Mouse (Mus musculus) mouse embryonic stem cell (cell line): ENCODE results near the gene Sbk1.

Experiments
- in situ Hi-C, 2 experiments: fragments of 300-500 bp; cut with MboI; formaldehyde crosslinking; loops; 1 replicate in 1 of 2; 3 replicates in 1 of 2; pipeline ENCODE4 v1.14.3; 2019 to 2020; ENCODE audit warnings: low sequenced_read_pairs in 2 of 2, low pct_unique_long_range_greater_than_20kb in 1 of 2, mixed read lengths in 1 of 2; ENCODE audit not compliant: unreplicated experiment in 1 of 2

Gene Sbk1

DNA sequence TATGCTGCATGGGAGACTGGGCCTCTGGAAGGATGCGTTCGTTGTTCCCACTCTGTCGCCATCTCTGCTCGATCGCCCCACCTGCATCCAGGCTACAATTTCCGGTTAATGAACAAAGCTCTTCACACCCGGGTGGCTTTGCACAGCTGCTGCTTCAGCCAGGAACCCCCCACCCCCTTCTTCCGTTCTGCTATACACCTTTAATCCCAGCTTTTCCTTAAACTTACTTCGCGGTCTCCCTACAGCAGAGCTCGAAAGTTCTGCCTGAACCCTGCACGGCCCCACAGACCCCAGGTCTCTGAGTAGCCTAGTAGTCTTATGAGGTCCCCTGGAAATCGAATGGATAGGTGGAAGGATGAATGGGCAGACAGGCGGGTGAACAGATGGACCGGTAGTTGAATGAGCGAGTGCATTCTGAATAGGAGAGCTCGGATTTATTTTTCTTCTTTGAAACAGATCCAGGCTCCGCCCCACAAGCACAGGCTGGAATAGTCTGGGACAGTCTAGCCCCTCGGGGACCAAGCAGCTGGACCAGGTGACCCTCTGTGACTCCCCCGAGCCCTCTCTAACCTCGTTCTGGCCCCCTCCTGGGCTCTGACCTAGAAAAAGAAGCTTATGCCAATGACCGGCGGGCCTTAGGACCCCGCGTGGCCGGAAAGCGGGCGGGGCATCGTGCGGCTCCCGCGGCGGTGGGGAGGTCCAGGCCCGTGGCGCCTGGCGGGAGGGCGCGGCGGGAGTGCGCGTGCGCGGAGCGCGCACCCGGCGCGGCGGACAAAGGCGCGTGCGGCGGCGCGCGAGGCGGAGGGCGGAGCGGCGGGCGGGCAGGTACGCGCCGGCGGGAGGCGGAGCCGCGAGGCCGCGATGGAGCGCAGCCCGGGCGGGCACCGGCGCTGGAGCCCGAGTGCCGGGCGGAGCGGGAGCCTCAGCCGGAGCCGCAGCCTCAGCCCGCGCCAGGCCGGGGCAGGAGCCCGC lies at the start of gene Sbk1:
TSS of gene Sbk1 (plus strand) at position 908 of the 972 bp plus-strand sequence.
- in situ Hi-C loops = no loop called here

DNA sequence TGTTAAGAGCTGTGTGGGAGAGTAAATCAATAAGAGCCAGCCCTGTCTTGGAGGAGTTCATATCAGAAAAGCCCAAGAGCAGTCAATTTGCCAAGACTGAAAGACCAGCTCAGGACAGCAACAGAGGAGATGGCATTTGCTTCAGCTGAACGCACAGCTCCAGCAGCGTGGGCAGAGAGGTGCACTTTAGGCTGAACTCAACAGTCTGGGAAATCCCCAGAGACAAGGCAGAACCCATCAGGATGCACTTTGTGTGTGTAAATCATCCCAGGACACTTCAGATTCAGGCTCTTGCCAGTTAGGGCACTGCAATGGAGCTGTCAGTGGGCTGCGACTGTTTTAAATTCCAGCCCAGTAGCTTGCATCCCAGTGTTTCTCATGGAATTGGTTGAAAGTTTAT lies 49.7 kb upstream of the Sbk1 start:
- in situ Hi-C loops = no loop called here

DNA sequence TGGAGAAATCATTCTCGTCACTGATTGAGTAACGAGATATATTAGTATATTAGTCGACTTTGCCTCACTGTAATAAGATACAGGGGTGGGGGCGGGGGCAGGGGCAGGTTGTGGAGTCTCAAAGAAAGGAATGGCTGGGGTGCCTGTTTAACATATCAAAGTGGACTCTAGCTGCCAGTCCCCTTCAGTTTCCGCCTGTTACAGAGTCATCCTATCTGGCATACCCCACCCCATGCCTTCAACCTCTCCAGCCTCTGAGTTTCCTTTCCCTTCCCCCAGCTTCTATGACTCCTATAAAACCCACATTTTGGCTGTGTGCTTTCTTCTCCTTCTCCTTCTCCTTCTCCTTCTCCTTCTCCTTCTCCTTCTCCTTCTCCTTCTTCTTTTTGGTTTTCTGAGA lies 46.3 kb upstream of the Sbk1 start:
- in situ Hi-C loops = no loop called here

DNA sequence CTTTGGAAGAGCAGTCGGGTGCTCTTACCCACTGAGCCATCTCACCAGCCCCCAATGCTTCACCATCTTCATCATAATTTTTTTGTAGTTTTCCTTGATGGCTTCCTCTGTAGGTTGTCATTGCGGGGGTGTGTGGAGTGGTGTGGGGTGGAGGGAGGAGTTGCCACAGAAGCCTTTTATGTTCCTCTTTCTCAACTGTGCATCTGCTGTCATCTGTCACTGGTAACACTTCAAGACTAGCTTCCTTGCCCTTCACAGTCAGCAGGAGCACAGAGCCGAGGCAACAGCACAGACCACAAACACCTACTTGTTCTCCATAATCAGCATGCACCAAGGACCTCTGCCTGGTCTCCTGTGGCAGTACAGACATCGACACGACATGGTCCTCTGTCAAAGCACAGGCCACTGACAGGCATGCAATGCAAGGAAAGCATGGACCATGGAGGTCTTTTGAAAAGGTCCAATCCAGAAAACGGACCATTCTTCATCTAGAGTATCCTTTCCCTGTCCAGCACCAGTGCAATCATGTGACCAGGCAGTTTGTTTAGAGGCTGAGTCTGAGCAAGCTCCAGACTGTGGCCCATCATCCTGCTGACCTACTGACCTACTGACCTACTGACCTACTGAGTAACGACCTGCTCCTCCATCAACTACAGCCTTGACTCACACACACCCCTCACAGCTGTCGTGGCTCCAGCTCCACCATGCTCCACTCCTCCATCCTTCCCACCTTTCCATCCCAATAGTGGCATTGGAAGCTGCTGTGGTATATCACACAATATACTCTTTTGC lies 41.9 kb upstream of the Sbk1 start:
- in situ Hi-C loops = no loop called here

DNA sequence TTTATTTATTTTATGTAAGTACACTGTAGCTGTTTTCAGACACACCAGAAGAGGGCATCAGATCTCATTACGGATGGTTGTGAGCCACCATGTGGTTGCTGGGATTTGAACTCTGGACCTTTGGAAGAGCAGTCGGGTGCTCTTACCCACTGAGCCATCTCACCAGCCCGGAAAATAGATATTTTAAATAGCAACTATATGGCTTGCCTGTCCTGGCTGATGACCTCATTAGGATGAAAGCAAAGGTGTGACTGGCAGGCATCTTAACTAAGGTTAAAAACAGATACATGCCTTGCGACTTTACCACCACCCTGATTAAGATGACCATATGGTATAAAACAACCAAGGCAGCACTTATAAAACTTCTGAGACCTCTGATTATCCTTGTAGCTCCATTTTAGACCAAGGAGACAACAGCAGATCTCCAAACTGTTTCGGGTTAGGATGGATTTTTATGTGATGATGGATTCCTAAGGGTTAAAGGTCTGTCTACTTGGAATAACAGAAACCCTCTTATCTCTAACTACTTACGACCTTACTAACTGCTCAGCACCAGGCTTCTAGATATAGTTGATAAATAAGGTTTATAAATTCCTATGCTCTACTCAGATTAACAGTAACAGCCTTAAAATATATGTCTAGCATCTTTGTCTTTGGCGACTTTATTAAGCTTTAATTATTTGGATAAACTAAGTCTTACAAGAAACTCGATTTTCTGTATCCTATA lies 39.9 kb upstream of the Sbk1 start:
- in situ Hi-C loops = no loop called here

DNA sequence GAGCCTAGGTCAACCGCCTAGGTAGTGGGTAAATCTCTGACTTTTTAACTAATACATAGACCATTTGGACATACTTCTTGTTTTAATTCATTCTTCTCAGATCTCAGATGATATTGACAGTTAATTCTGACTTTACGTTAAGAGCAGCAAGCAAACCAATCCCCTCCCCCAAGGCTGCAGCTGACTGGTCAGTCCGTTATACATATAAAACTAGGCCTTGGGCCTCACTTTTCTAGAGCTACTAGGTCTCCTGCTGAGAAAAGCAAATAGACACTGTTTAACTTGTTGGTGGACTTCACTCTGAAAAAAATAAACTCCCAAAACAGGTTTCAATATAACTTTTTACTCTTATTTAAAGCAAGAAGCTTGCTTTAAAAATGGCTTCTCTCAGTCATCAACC lies 37.8 kb upstream of the Sbk1 start:
- in situ Hi-C loops = no loop called here

DNA sequence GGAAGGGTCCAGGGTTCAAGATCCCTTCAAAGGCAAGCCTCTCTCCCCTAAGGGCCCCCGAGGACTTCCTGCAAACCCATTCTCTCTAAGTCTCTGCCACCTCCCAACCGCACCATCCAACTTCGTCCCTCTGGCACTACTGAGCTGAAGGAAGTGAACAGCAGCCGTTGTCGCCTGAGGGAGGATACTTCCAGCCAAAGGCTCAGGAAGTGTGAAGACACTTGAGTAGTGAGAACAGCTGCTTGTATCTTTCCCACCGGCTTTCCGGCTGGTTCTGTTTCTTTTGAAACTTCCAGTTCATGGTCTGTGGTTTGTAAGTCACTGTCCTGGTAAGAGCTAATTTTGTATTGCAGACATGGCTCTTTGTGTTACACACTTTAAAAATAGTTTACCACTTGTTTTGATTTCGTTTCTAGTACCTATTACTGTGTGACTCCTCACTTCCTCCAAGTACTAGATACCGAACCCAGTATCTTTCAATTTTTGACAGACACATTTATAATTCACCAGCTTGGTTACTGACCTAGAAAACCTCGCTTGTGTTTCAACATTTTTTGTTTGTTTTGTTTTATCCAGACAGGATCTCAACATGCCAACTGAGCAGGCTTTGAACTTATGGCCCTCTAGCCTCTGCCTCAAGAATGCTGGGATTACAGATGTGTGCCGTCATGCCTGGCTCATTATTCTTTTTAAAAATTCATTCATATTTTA lies 36.2 kb upstream of the Sbk1 start:
- in situ Hi-C loops = no loop called here

DNA sequence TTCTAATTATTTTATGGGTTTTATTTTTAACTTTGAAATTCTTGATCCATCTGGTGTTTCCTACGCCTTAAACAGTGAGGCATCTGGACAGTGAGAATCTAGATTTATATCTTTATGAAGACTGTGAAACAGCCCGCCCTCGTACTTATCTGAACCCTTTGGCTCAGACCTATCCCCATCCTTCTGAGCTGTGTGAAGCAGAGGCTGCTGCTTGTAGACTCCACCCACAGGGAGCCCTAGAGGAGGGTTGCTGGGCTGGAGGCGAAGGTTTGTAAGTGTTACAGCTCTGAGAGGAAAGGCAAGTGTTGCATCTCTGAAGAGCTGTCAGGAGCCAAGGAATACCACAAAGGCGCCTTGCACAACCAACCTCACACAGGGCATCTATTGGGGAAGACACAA lies 35.6 kb upstream of the Sbk1 start:
- in situ Hi-C loops = no loop called here

DNA sequence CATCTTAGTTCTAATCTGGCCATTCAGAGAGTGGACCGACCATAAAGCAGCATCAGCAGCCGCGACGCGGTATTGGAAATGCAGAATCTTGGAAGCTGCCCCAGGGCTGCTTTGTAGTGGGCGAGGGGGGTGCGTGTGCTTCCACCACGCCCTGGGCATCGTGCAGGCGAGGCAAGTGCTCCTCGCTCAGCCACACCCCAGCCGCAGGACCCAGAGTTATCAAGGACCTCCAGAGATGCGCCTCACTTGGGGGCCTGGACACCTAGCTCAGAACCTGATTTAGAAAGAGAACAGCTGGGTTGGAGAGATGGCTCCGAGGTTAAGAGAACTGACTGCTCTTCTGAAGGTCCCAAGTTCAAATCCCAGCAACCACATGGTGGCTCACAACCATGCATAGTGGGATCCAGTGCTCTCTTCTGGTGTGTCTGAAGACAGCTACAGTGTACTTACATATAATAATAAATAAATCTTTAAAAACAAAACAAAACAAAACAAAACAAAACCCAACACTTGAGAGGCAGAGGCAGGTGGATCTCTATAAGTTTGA lies 31.5 kb upstream of the Sbk1 start:
- in situ Hi-C loops = no loop called here

DNA sequence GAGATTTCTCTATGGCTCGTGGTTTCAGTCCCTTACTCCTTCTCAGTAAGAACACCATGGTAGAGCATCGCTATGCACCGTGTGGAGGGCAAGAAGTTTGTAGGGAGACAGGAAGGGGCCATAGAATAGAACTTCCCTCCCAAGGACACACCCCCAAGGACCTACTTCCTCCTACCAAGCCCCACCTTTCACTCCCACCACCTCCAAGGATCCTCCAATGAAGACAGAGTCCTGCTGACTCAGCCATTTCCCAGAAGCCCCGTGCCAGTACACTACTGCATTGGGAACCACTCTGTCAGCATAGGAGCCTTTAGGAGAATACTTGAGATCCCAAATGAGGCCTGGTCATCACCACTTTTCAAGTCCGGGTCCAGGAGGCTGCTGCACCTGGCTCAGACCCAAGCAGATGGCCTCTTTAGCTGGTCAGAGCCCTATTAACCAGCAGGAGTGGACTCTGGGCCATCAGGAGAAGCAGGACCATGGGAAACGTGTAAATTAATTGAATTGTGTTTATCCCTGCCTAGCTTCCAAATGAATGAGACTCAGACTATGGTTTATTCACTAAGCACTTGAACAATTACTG lies 28.2 kb upstream of the Sbk1 start:
- in situ Hi-C loops = no loop called here

DNA sequence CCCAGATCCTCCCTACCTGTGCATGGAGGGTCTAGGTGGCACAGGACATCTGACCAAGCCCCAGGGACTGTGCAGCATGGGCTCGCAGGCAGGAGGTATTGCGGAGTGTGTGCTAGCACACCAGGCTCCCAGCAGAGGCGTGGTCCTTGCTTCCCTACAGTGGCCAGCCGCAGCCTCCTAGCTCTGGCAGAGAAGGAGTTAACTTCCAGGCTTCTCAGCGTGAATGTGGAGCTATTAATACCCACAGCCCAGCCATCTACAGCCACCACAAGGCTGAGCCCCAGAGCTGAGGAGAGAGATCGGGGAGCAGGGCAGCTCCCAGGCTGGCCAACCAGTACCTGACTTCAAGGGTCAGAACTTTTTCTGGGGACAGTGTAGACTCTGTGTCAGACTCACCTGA lies 24.3 kb upstream of the Sbk1 start:
- in situ Hi-C loops = no loop called here

DNA sequence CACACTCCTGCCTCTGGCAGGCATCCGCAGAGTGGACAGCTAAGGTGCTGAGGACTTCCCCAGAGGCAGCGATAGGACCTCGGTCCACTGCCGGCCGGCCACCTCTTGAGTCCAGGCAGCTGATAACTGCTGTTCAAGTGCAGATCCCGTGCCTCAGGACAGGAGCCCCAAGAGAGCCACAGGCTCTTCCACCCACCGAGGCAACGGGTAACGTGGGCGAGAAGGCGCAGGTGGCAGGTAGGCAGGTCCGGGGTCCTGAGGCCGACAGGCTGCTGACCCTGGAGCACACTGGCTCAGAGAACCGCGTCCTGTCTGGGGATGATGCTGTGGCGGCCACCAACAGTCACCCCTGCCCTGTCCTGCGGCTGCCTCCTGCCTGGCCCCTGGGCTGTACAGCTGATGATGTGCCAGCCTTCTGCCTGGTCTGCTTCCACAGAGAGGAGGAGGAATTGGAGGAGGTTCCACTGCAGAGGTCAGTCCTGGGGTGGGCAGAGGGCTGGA lies 23.7 kb upstream of the Sbk1 start:
- in situ Hi-C loops = no loop called here

DNA sequence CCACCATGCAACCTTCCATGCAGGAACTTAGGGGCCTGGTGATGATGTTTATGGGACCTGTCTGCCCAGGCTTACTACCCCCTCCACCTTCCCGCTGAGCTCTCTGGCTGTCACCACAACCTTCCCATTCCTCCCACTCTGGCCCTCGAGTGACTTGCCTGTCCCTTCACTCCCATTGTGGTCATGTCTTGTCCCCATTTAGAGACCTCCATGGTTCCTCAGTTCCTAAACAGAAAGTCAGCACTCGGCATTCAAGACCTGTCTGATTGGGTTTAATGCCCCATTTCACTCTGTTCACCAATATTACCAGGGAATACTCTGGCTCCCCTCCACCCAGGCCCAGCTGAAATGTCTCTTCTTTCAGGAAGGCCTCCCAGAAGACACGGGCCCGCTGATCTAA lies 23.3 kb upstream of the Sbk1 start:
- in situ Hi-C loops = no loop called here

DNA sequence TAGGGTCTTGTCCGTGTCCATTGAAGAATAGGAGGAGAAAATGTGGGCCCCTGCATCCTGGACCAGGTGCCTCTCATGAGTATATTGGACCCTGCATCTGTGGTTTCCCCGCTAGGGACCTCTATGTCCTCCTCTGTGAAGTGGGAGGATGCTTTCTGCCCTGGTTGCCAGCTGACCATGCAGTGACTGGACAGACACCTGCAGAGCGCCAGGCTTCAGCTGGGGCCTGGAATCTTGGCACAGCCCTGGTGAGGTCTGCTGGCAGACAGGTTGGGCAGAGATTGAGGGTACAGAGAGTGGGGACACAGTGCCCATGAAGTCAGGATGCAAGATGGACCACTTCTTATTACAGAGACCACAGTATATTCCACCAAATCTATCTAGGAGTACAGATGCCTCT lies 22.4 kb upstream of the Sbk1 start:
- in situ Hi-C loops = no loop called here

DNA sequence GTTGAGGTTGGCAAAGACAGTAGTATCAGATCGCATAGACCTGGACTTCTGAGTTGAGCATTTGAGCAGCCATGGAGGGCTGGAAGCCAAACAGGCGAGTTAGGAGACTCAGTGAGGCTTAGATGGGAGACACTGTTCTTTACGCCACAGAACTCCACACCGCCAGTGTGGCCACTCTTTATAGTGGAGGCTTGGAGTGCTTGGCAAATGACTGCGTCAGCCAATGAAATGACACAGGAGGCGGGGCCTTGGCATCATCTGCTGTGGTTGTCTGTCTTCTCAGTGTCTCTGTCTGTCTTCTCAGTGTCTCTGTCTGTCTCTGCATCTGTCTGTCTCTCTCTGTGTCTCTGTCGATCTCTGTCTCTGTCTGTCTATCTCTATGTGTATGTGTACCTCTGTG lies 21.9 kb upstream of the Sbk1 start:
- in situ Hi-C loops = no loop called here

DNA sequence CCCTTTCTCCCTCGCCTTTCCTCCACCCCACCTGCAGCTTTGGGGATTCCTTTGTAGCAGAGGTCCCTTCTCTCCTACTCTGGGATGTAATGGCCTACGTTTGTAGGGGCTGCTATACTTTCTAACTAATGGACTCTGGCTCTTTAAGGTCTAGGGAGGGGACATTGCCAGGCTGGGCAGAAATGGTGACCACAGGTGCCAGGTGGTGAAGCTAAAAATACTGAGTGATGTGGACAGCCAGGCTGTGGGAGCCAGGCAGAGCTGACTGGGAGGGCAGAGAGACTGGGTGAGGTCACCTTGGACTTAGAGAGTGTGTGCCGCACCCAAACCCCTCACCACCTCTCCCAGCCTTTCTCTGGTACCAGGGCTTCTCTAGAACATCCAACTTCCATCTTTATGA lies 20.7 kb upstream of the Sbk1 start:
- in situ Hi-C loops = no loop called here

DNA sequence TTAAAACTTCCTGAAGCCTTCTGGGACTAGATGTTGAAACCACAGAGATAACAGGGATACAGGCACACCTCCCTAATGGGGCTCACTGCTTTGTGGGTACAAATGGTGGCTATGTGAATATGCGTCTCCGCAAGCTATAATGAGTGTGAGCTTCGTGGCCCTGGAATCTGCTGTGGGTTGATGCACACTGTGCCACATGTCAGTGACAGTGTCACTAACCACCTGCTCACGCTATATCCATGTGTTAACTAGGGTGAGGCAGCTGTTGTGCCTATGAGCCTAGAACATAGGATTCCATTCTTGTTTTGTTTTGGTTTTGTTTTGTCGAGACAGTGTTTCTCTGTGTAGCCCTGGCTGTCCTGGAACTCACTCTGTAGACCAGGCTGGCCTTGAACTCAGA lies 20.2 kb upstream of the Sbk1 start:
- in situ Hi-C loops = no loop called here
